Mouse (Mus musculus) cerebellum, postnatal 14 days (tissue): ENCODE measurements at regions not wholly inside any gene's neighbourhood (a gene's known extent, or its start where the extent isn't known, plus 50 kb on each side); places are given as distances from the start of the nearest gene placed in this dataset.
A peak's percentile ranks its signal among the peaks of the same experiment; 100 is the strongest.

Source experiments
- DNase-seq, 2 experiments: peaks; one replicate each; pipeline ENCODE4 v3.0.0; 2021; ENCODE audit warnings: mixed read lengths in 2 of 2

- no peak for DNase-seq
Measured at GRCm38 (mm10) chr4:56143827-56144226, 596.0 kb upstream of the Gm26657 start.

GRCm38 (mm10) chr4:56136837-56137236 is 603.0 kb upstream of the Gm26657 start:
- DNase-seq, result peak; percentile 8 to 18

GRCm38 (mm10) chr4:56134350-56134749 is 602.1 kb upstream of the Klf4 start:
- no peak for DNase-seq

- peak; percentile 20 to 26 for DNase-seq
Measured at GRCm38 (mm10) chr4:56127730-56128482, 595.6 kb upstream of the Klf4 start.

GRCm38 (mm10) chr4:56124515-56124914 is 592.2 kb upstream of the Klf4 start:
- no peak for DNase-seq

- no peak for DNase-seq
Measured at GRCm38 (mm10) chr4:56122198-56122597, 589.9 kb upstream of the Klf4 start.

GRCm38 (mm10) chr4:56121664-56122063 is 589.4 kb upstream of the Klf4 start:
- no peak for DNase-seq

- no peak for DNase-seq
Measured at GRCm38 (mm10) chr4:56120357-56120756, 588.1 kb upstream of the Klf4 start.

GRCm38 (mm10) chr4:56113701-56114196 is 581.5 kb upstream of the Klf4 start:
- peak; percentile 43 to 57 for DNase-seq

- peak; percentile 20 to 40 for DNase-seq
Measured at GRCm38 (mm10) chr4:56112931-56113700, 580.9 kb upstream of the Klf4 start.

- DNase-seq, result no peak
Measured at GRCm38 (mm10) chr4:56106962-56107361, 574.7 kb upstream of the Klf4 start.

GRCm38 (mm10) chr4:56102314-56102713 is 570.0 kb upstream of the Klf4 start:
- no peak for DNase-seq

- DNase-seq, result peak; percentile 65 to 83
Measured at GRCm38 (mm10) chr4:56090796-56091195, 558.5 kb upstream of the Klf4 start.

GRCm38 (mm10) chr4:56088701-56089100 is 556.4 kb upstream of the Klf4 start:
- peak; percentile 73 to 85 for DNase-seq

- no peak for DNase-seq
Measured at GRCm38 (mm10) chr4:56086306-56086705, 554.0 kb upstream of the Klf4 start.

- DNase-seq, result no peak
Measured at GRCm38 (mm10) chr4:56084205-56084604, 551.9 kb upstream of the Klf4 start.

GRCm38 (mm10) chr4:56082411-56082810 is 550.1 kb upstream of the Klf4 start:
- no peak for DNase-seq

GRCm38 (mm10) chr4:56080960-56081359 is 548.7 kb upstream of the Klf4 start:
- DNase-seq, result no peak

- DNase-seq, result peak; percentile 75 to 79
Measured at GRCm38 (mm10) chr4:56070664-56071334, 538.5 kb upstream of the Klf4 start.

GRCm38 (mm10) chr4:56068859-56069258 is 536.6 kb upstream of the Klf4 start:
- DNase-seq, result no peak

GRCm38 (mm10) chr4:56064657-56065056 is 532.4 kb upstream of the Klf4 start:
- DNase-seq, result no peak

GRCm38 (mm10) chr4:56051792-56052380 is 519.6 kb upstream of the Klf4 start:
- no peak for DNase-seq

GRCm38 (mm10) chr4:56039327-56039726 is 507.1 kb upstream of the Klf4 start:
- no peak for DNase-seq
